Mouse (Mus musculus) embryonic fibroblast, embryonic 13.5 days (primary cell): ENCODE results near the gene Dlg4.

ENCODE experiments used
- CTCF ChIP-seq: IDR thresholded peaks from 2 replicates; pipeline ENCODE4 v1.5.1; 2011; ENCODE audit warnings: mild to moderate bottlenecking, control low read depth, low read length, moderate library complexity, borderline replicate concordance; ENCODE audit not compliant: insufficient read depth
- POLR2A ChIP-seq: IDR thresholded peaks from 2 replicates; pipeline ENCODE4 v1.6.1; 2011; ENCODE audit warnings: low read depth, mild to moderate bottlenecking, control low read depth, low read length, moderate library complexity

- peak; percentile 26; the same call in 1 of the 2 replicates for TF ChIP-seq CTCF
- no peak for TF ChIP-seq POLR2A
Measured at GRCm38 (mm10) chr11:70005521-70005920, 11.2 kb upstream of the Dlg4 start.
